Comparison of ENCODE assay signal across 29 mouse cellular contexts in the genomic region with DNA sequence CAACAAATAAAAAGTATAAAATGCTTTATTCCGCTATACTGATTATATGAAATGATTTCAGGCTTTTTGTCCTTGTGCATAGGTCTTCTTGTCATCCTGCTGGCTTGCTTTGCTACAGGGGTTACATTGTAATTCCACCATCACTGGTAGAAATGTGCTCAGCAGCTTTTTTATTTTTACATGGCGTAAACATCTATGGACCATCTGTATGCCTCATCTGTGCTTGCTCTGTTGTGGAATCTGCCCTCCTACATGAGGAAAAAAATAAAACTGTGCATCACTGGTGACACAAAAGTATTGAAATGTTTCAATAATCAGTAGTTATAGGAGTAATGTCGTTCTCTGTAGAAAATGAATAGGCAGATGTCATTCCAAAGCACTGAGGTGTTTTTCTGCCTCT.
DNase-seq lines count a peak whose midpoint lies in the region; ATAC-seq and TF ChIP-seq lines count a peak whose summit lies in the region.
"Had no signal": no experiment of that assay in that cellular context is flagged by ENCODE, and none has a peak within 500 bp of the region (broad histone marks: within the 10 kb centered on the region; RNA-seq: fewer than 3 reads in every experiment).

No protein-coding gene starts in this region.

- no peak overlapping the region for H3K9ac ChIP-seq in stomach, postnatal 0 days (ENCODE audit: low read length)
- H3K9ac ChIP-seq: embryonic facial prominence, embryonic 12.5 days; embryonic facial prominence, embryonic 15.5 days; forebrain, postnatal 0 days; heart, embryonic 13.5 days; hindbrain, embryonic 15.5 days had no signal

- no peaks in the 10 kb centered on the region for H3K36me3 ChIP-seq in stomach, postnatal 0 days (ENCODE audit: control insufficient read depth, insufficient read depth, low read length)
- H3K36me3 ChIP-seq: embryonic facial prominence, embryonic 12.5 days; embryonic facial prominence, embryonic 15.5 days; G1E; heart, embryonic 10.5 days; heart, embryonic 13.5 days; hindbrain, embryonic 15.5 days had no signal

- no peak overlapping the region for H3K4me2 ChIP-seq in stomach, postnatal 0 days (replicated peaks; ENCODE audit: low read depth)
- H3K4me2 ChIP-seq: embryonic facial prominence, embryonic 12.5 days; embryonic facial prominence, embryonic 15.5 days; heart, embryonic 13.5 days; hindbrain, embryonic 15.5 days had no signal

- peak; percentile 35 for DNase-seq in layer of hippocampus, adult 11-12 months (ENCODE audit: low spot score)
- no peak for DNase-seq in layer of hippocampus, postnatal 25 days (ENCODE audit: extremely low spot score in 1 of 2, low spot score in 1 of 2)
- peak; percentile 25 to 54 for DNase-seq in left cerebral cortex, postnatal 25 days (ENCODE audit: low spot score in 2 of 2)
- DNase-seq in left cerebral cortex, postnatal 14 days (ENCODE audit: low spot score in 2 of 2) = no peak
- peak; percentile 38 for DNase-seq in layer of hippocampus, adult 9-10 months (ENCODE audit: low spot score)
- DNase-seq in right cerebral cortex, postnatal 36 days (ENCODE audit: low spot score in 2 of 2) = no peak
- no peak for DNase-seq in stomach, postnatal 0 days (ENCODE audit: low spot score)
- DNase-seq: adrenal gland, postnatal 10 days; adrenal gland, postnatal 36 days; B cell, adult 2 months; cerebellum, adult 11 months; cerebellum, adult 2 months; cerebellum, adult 9-11 months; cerebellum, postnatal 25 days; forebrain, postnatal 0 days; gastrocnemius, postnatal 10 days; gastrocnemius, postnatal 36 days; heart, adult 2 months; heart, postnatal 14 days; heart, postnatal 4 days had no signal

- H3K4me3 ChIP-seq in stomach, postnatal 0 days (ENCODE audit: low read depth, low read length) = no peak overlapping the region
- H3K4me3 ChIP-seq: embryonic facial prominence, embryonic 12.5 days; embryonic facial prominence, embryonic 15.5 days; heart, adult 2 months; heart, embryonic 10.5 days; heart, embryonic 13.5 days; hindbrain, embryonic 15.5 days had no signal

- H3K4me1 ChIP-seq in stomach, postnatal 0 days (replicated peaks; ENCODE audit: control insufficient read depth, insufficient read depth) = no peaks in the 10 kb centered on the region
- H3K4me1 ChIP-seq: embryonic facial prominence, embryonic 12.5 days; embryonic facial prominence, embryonic 15.5 days; heart, embryonic 10.5 days; heart, embryonic 13.5 days; hindbrain, embryonic 15.5 days had no signal

- intact Hi-C loops in left cerebral cortex, postnatal 25 days (cut with DNase I) = no loop called here
- intact Hi-C loops in left cerebral cortex, postnatal 14 days (cut with DNase I) = no loop called here

- no peak for ATAC-seq in stomach, postnatal 0 days (ENCODE audit: low FRiP score, low TSS enrichment)
- ATAC-seq: forebrain, embryonic 14.5 days; forebrain, postnatal 0 days; Patski had no signal

- H3K27me3 ChIP-seq in stomach, postnatal 0 days (ENCODE audit: control insufficient read depth, insufficient read depth, low read length) = no peaks in the 10 kb centered on the region
- H3K27me3 ChIP-seq: CH12.LX; embryonic facial prominence, embryonic 12.5 days; embryonic facial prominence, embryonic 15.5 days; heart, embryonic 13.5 days; hindbrain, embryonic 15.5 days; Patski had no signal

- TF ChIP-seq EP300 in stomach, postnatal 0 days (optimal IDR thresholded peaks at IDR 0.05) = no peak

- TF ChIP-seq CTCF in stomach, postnatal 0 days (IDR thresholded peaks at IDR 0.05; ENCODE audit: low read depth) = no peak

- H3K9me3 ChIP-seq in stomach, postnatal 0 days (ENCODE audit: control insufficient read depth, low read length) = no peaks in the 10 kb centered on the region
- H3K9me3 ChIP-seq: embryonic facial prominence, embryonic 12.5 days; embryonic facial prominence, embryonic 15.5 days; G1E; heart, embryonic 10.5 days; heart, embryonic 13.5 days; hindbrain, embryonic 15.5 days had no signal

- WGBS in stomach, postnatal 0 days = 82% methylated on average over 3 of the region's 3 CpGs

- H3K27ac ChIP-seq in stomach, postnatal 0 days (replicated peaks) = no peak overlapping the region
- H3K27ac ChIP-seq: embryonic facial prominence, embryonic 12.5 days; embryonic facial prominence, embryonic 15.5 days; heart, adult 2 months; heart, embryonic 10.5 days; heart, embryonic 13.5 days; hindbrain, embryonic 15.5 days had no signal

Comparison
In these comparisons a context has a peak if more than half of its experiments do, and no peak if none do; other contexts are left out.
1. DNase-seq: peak in layer of hippocampus, adult 11-12 months (single experiment), left cerebral cortex, postnatal 25 days (2 of 2) and layer of hippocampus, adult 9-10 months (single experiment); none in layer of hippocampus, postnatal 25 days (0 of 2), left cerebral cortex, postnatal 14 days (0 of 2), right cerebral cortex, postnatal 36 days (0 of 2) and stomach, postnatal 0 days (single experiment).